Mouse (Mus musculus): Measurements from ENCODE around the gene P3h3. TPM values are rescaled to one million over a fixed set of nuclear protein-coding genes. Genes with fewer than 3 reads are reported as not detected.

Gene P3h3
- polyA plus RNA-seq, 1 experiment: 8.7 TPM

GRCm38 (mm10) chr6:124817563-124817962 is 40.0 kb downstream of the P3h3 start:
- WGBS: 95% methylated on average over 8 of the region's 8 CpGs
- H3K36me3 ChIP-seq (ENCODE audit: control insufficient read depth, insufficient read depth, low read length): peaks cover 53% of the 10 kb centered on the region
- H3K27me3 ChIP-seq (ENCODE audit: control insufficient read depth, insufficient read depth, low read length): no peaks in the 10 kb centered on the region
- no peak overlapping the region for H3K27ac ChIP-seq (ENCODE audit: insufficient read depth, low read depth, low read length)
- no peak for TF ChIP-seq POLR2A (IDR thresholded peaks at IDR 0.05; ENCODE audit: low read depth, low read length)
- TF ChIP-seq CTCF (IDR thresholded peaks at IDR 0.05; ENCODE audit: extremely low read depth, insufficient read length, insufficient replicate concordance, low read depth, low read length): no peak
- H3K4me3 ChIP-seq (ENCODE audit: low read depth, low read length): no peak overlapping the region
- H3K4me1 ChIP-seq (ENCODE audit: control insufficient read depth, insufficient read depth, insufficient read length, low read length): peaks cover 5% of the 10 kb centered on the region; the same call in 1 of the 2 replicates

GRCm38 (mm10) chr6:124817125-124817524 is 40.4 kb downstream of the P3h3 start:
- peaks cover 5% of the 10 kb centered on the region; the same call in 1 of the 2 replicates for H3K4me1 ChIP-seq (ENCODE audit: control insufficient read depth, insufficient read depth, insufficient read length, low read length)
- H3K27me3 ChIP-seq (ENCODE audit: control insufficient read depth, insufficient read depth, low read length): no peaks in the 10 kb centered on the region
- 95% methylated on average over 11 of the region's 11 CpGs for WGBS

GRCm38 (mm10) chr6:124816611-124817010 is 40.9 kb downstream of the P3h3 start:
- Histone ChIP-seq H3K4me1 (ENCODE audit: control insufficient read depth, insufficient read depth, insufficient read length, low read length) (peaks cover 8% of the 10 kb centered on the region; the same call in 1 of the 2 replicates), H3K27ac (ENCODE audit: insufficient read depth, low read depth, low read length) (no peak overlapping the region), H3K27me3 (ENCODE audit: control insufficient read depth, insufficient read depth, low read length) (no peaks in the 10 kb centered on the region), H3K36me3 (ENCODE audit: control insufficient read depth, insufficient read depth, low read length) (peaks cover 53% of the 10 kb centered on the region), H3K4me3 (ENCODE audit: low read depth, low read length) (no peak overlapping the region)
- TF ChIP-seq CTCF (IDR thresholded peaks at IDR 0.05; ENCODE audit: extremely low read depth, insufficient read length, insufficient replicate concordance, low read depth, low read length) (no peak), POLR2A (IDR thresholded peaks at IDR 0.05; ENCODE audit: low read depth, low read length) (no peak)
- WGBS: 90% methylated on average over 4 of the region's 4 CpGs

More at GRCm38 (mm10) chr6:124817125-124817524, 40.4 kb downstream of the P3h3 start:
- no peak for TF ChIP-seq CTCF (IDR thresholded peaks at IDR 0.05; ENCODE audit: extremely low read depth, insufficient read length, insufficient replicate concordance, low read depth, low read length)
- Histone ChIP-seq H3K27ac (ENCODE audit: insufficient read depth, low read depth, low read length) (no peak overlapping the region), H3K4me3 (ENCODE audit: low read depth, low read length) (no peak overlapping the region), H3K36me3 (ENCODE audit: control insufficient read depth, insufficient read depth, low read length) (peaks cover 52% of the 10 kb centered on the region)

GRCm38 (mm10) chr6:124814858-124815774 is 42.4 kb downstream of the P3h3 start:
- Histone ChIP-seq H3K36me3 (ENCODE audit: control insufficient read depth, insufficient read depth, low read length) (peaks cover 47% of the 10 kb centered on the region), H3K4me3 (ENCODE audit: low read depth, low read length) (no peak overlapping the region), H3K27me3 (ENCODE audit: control insufficient read depth, insufficient read depth, low read length) (no peaks in the 10 kb centered on the region), H3K4me1 (ENCODE audit: control insufficient read depth, insufficient read depth, insufficient read length, low read length) (peaks cover 9% of the 10 kb centered on the region; the same call in 1 of the 2 replicates), H3K27ac (ENCODE audit: insufficient read depth, low read depth, low read length) (no peak overlapping the region)
- 51% methylated on average over 9 of the region's 9 CpGs for WGBS
- TF ChIP-seq POLR2A (IDR thresholded peaks at IDR 0.05; ENCODE audit: low read depth, low read length): no peak
- TF ChIP-seq CTCF (IDR thresholded peaks at IDR 0.05; ENCODE audit: extremely low read depth, insufficient read length, insufficient replicate concordance, low read depth, low read length): no peak

GRCm38 (mm10) chr6:124814448-124814847 is 43.1 kb downstream of the P3h3 start:
- TF ChIP-seq CTCF (IDR thresholded peaks at IDR 0.05; ENCODE audit: extremely low read depth, insufficient read length, insufficient replicate concordance, low read depth, low read length): no peak
- TF ChIP-seq POLR2A (IDR thresholded peaks at IDR 0.05; ENCODE audit: low read depth, low read length): no peak
- H3K4me1 ChIP-seq (ENCODE audit: control insufficient read depth, insufficient read depth, insufficient read length, low read length): peaks cover 13% of the 10 kb centered on the region; the same call in 1 of the 2 replicates
- 16% methylated on average over 8 of the region's 8 CpGs for WGBS
- peak overlapping the region; percentile 88 for H3K4me3 ChIP-seq (ENCODE audit: low read depth, low read length)
- H3K27me3 ChIP-seq (ENCODE audit: control insufficient read depth, insufficient read depth, low read length): no peaks in the 10 kb centered on the region
- H3K36me3 ChIP-seq (ENCODE audit: control insufficient read depth, insufficient read depth, low read length): peaks cover 40% of the 10 kb centered on the region
- 0 out of 2 replicates have a peak overlapping the region, but pooled peaks have one; percentile 10 for H3K27ac ChIP-seq (ENCODE audit: insufficient read depth, low read depth, low read length)

- Histone ChIP-seq H3K4me3 (ENCODE audit: low read depth, low read length) (peak within 1 kb of the TSS; percentile 88), H3K27ac (ENCODE audit: insufficient read depth, low read depth, low read length) (peak within 1 kb of the TSS; percentile 65), H3K36me3 (ENCODE audit: control insufficient read depth, insufficient read depth, low read length) (peaks cover 36% of the 10 kb centered on the region), H3K4me1 (ENCODE audit: control insufficient read depth, insufficient read depth, insufficient read length, low read length) (peaks cover 13% of the 10 kb centered on the region; the same call in 1 of the 2 replicates), H3K27me3 (ENCODE audit: control insufficient read depth, insufficient read depth, low read length) (no peaks in the 10 kb centered on the region)
- TF ChIP-seq CTCF (IDR thresholded peaks at IDR 0.05; ENCODE audit: extremely low read depth, insufficient read length, insufficient replicate concordance, low read depth, low read length) (no peak), POLR2A (IDR thresholded peaks at IDR 0.05; ENCODE audit: low read depth, low read length) (peak; percentile 97)
- under 1% methylated on average over 22 of the region's 22 CpGs for WGBS
Measured at GRCm38 (mm10) chr6:124813933-124814332, 43.6 kb downstream of the P3h3 start, which contains the start of gene Tpi1. Gene Tpi1, minus strand, starts transcription at chr6:124814296.

GRCm38 (mm10) chr6:124813496-124813895 is 44.1 kb downstream of the P3h3 start:
- H3K27me3 ChIP-seq (ENCODE audit: control insufficient read depth, insufficient read depth, low read length): no peaks in the 10 kb centered on the region
- H3K36me3 ChIP-seq (ENCODE audit: control insufficient read depth, insufficient read depth, low read length): peaks cover 34% of the 10 kb centered on the region
- H3K4me1 ChIP-seq (ENCODE audit: control insufficient read depth, insufficient read depth, insufficient read length, low read length): peaks cover 13% of the 10 kb centered on the region; the same call in 1 of the 2 replicates
- H3K4me3 ChIP-seq (ENCODE audit: low read depth, low read length): peak overlapping the region; percentile 88
- TF ChIP-seq CTCF (IDR thresholded peaks at IDR 0.05; ENCODE audit: extremely low read depth, insufficient read length, insufficient replicate concordance, low read depth, low read length) (no peak), POLR2A (IDR thresholded peaks at IDR 0.05; ENCODE audit: low read depth, low read length) (no peak; the same call in 1 of the 2 replicates)
- WGBS: 0% methylated on average over 18 of the region's 18 CpGs
- peak overlapping the region; percentile 65 for H3K27ac ChIP-seq (ENCODE audit: insufficient read depth, low read depth, low read length)
